Mouse (Mus musculus) activated CD4-positive, CD25-positive, alpha-beta regulatory T cell (primary cell): ENCODE measurements around the gene Tigd2. TPM values are rescaled to one million over a fixed set of nuclear protein-coding genes. Genes with fewer than 3 reads are reported as not detected.

Source experiments
- polyA plus RNA-seq, 2 experiments: library from polyadenylated mRNA; unstranded; fragments of 100-300 nt; shearing (Covaris generic); gene quantifications; one replicate each; pipeline ENCODE4 v1.2.1; 2017

Tigd2 gene
- polyA plus RNA-seq, result 10 to 100 TPM; 30.8 to 47.5 TPM

GRCm38 (mm10) chr6:59208685-59209298 lies at the start of gene Tigd2:
Tigd2 (plus strand) TSS chr6:59208870.

Other genes with a start within 250 kb of the Tigd2 start
- under 1 TPM; 0.18 to 0.44 TPM for gene Fam13a, start 184.3 kb upstream of the Tigd2 start, polyA plus RNA-seq
- gene Gprin3, start 217.4 kb downstream of the Tigd2 start, polyA plus RNA-seq, result 10 to 100 TPM; 11.6 to 12.2 TPM